Mouse (Mus musculus): ENCODE data around the gene Scube1. TPM values are rescaled to one million over a fixed set of nuclear protein-coding genes. Genes with fewer than 3 reads are reported as not detected.

The Scube1 gene
- polyA plus RNA-seq, 1 experiment from 2014 or later, result 0.41 TPM

GRCm38 (mm10) chr15:83563857-83564651 lies 160.8 kb downstream of the Scube1 start:
- Histone ChIP-seq H3K4me1 (ENCODE audit: insufficient read depth) (peaks cover 30% of the 10 kb centered on the region), H3K36me3 (replicated peaks; ENCODE audit: insufficient read depth, low read length) (no peaks in the 10 kb centered on the region), H3K9ac (replicated peaks) (peak overlapping the region; percentile 75), H3K27me3 (ENCODE audit: insufficient read depth, low read length) (no peaks in the 10 kb centered on the region), H3K4me3 (ENCODE audit: low read depth, low read length) (peak overlapping the region; percentile 72), H3K27ac (ENCODE audit: low read depth) (peak overlapping the region; percentile 94), H3K4me2 (ENCODE audit: low read depth, low read length) (peak overlapping the region; percentile 90), H3K9me3 (ENCODE audit: low read length) (no peaks in the 10 kb centered on the region)
- peak; percentile 70 for DNase-seq
- WGBS (ENCODE audit: insufficient replicate concordance), result 2% methylated on average over 27 of the region's 27 CpGs
- ATAC-seq, result peak; percentile 27
- no peak for TF ChIP-seq EP300 (IDR thresholded peaks at IDR 0.05; ENCODE audit: low read depth)
- no peak for TF ChIP-seq CTCF (IDR thresholded peaks at IDR 0.05; ENCODE audit: low read depth)

- no peaks in the 10 kb centered on the region for H3K36me3 ChIP-seq (replicated peaks; ENCODE audit: insufficient read depth, low read length)
- H3K9me3 ChIP-seq (ENCODE audit: low read length), result no peaks in the 10 kb centered on the region
- peak within 1 kb of the TSS; percentile 90 for H3K4me2 ChIP-seq (ENCODE audit: low read depth, low read length)
- DNase-seq, result peak; percentile 88
- H3K27ac ChIP-seq (ENCODE audit: low read depth), result peak within 1 kb of the TSS; percentile 94
- H3K27me3 ChIP-seq (ENCODE audit: insufficient read depth, low read length), result no peaks in the 10 kb centered on the region
- H3K4me1 ChIP-seq (ENCODE audit: insufficient read depth), result peaks cover 30% of the 10 kb centered on the region
- 0% methylated on average over 26 of the region's 28 CpGs for WGBS (ENCODE audit: insufficient replicate concordance)
- H3K9ac ChIP-seq (replicated peaks), result peak within 1 kb of the TSS; percentile 75
- H3K4me3 ChIP-seq (ENCODE audit: low read depth, low read length), result peak within 1 kb of the TSS; percentile 72
- no peak for TF ChIP-seq EP300 (IDR thresholded peaks at IDR 0.05; ENCODE audit: low read depth)
- peak; percentile 10 for TF ChIP-seq CTCF (IDR thresholded peaks at IDR 0.05; ENCODE audit: low read depth)
- ATAC-seq, result peak; percentile 81
These were observed 161.4 kb downstream of the Scube1 start, which contains the start of the genes Tspo and Mcat for GRCm38 (mm10) chr15:83563327-83563856. TSS of gene Tspo (plus strand) at chr15:83563592. TSS of gene Mcat (minus strand) at chr15:83563787.

GRCm38 (mm10) chr15:83562626-83563270 lies 162.1 kb downstream of the Scube1 start:
- Histone ChIP-seq H3K9me3 (ENCODE audit: low read length) (no peaks in the 10 kb centered on the region), H3K4me3 (ENCODE audit: low read depth, low read length) (peak overlapping the region; percentile 72), H3K4me1 (ENCODE audit: insufficient read depth) (peaks cover 30% of the 10 kb centered on the region), H3K9ac (replicated peaks) (peak overlapping the region; percentile 75), H3K36me3 (replicated peaks; ENCODE audit: insufficient read depth, low read length) (no peaks in the 10 kb centered on the region), H3K27ac (ENCODE audit: low read depth) (peak overlapping the region; percentile 94), H3K4me2 (ENCODE audit: low read depth, low read length) (peak overlapping the region; percentile 90), H3K27me3 (ENCODE audit: insufficient read depth, low read length) (no peaks in the 10 kb centered on the region)
- ATAC-seq, result peak; percentile 68
- DNase-seq, result peak; percentile 82
- TF ChIP-seq CTCF (IDR thresholded peaks at IDR 0.05; ENCODE audit: low read depth) (no peak), EP300 (IDR thresholded peaks at IDR 0.05; ENCODE audit: low read depth) (no peak)
- WGBS (ENCODE audit: insufficient replicate concordance), result 19% methylated on average over 15 of the region's 15 CpGs

GRCm38 (mm10) chr15:83560941-83561477 lies 163.8 kb downstream of the Scube1 start:
- Histone ChIP-seq H3K9me3 (ENCODE audit: low read length) (no peaks in the 10 kb centered on the region), H3K27me3 (ENCODE audit: insufficient read depth, low read length) (no peaks in the 10 kb centered on the region), H3K9ac (replicated peaks) (no peak overlapping the region), H3K4me2 (ENCODE audit: low read depth, low read length) (no peak overlapping the region), H3K36me3 (replicated peaks; ENCODE audit: insufficient read depth, low read length) (no peaks in the 10 kb centered on the region), H3K4me3 (ENCODE audit: low read depth, low read length) (no peak overlapping the region), H3K4me1 (ENCODE audit: insufficient read depth) (peaks cover 27% of the 10 kb centered on the region), H3K27ac (ENCODE audit: low read depth) (peak overlapping the region; percentile 14; the same call in 1 of the 2 replicates)
- DNase-seq, result no peak
- ATAC-seq, result no peak
- WGBS (ENCODE audit: insufficient replicate concordance), result 30% methylated on average over 5 of the region's 5 CpGs
- TF ChIP-seq CTCF (IDR thresholded peaks at IDR 0.05; ENCODE audit: low read depth) (0 out of 2 replicates have a peak, but pooled peaks have one; percentile 4), EP300 (IDR thresholded peaks at IDR 0.05; ENCODE audit: low read depth) (no peak)

- peak overlapping the region; percentile 85 for H3K4me3 ChIP-seq (ENCODE audit: low read depth, low read length)
- WGBS (ENCODE audit: insufficient replicate concordance), result under 1% methylated on average over 61 of the region's 74 CpGs
These were observed 169.5 kb downstream of the Scube1 start for GRCm38 (mm10) chr15:83555161-83555974.

More at GRCm38 (mm10) chr15:83555161-83555974, 169.5 kb downstream of the Scube1 start:
- peak overlapping the region; percentile 96 for H3K4me2 ChIP-seq (ENCODE audit: low read depth, low read length)
- DNase-seq (peak; percentile 91), ATAC-seq (peak; percentile 92)
- no peaks in the 10 kb centered on the region for H3K9me3 ChIP-seq (ENCODE audit: low read length)
- peaks cover 11% of the 10 kb centered on the region for H3K4me1 ChIP-seq (ENCODE audit: insufficient read depth)
- H3K36me3 ChIP-seq (replicated peaks; ENCODE audit: insufficient read depth, low read length), result peaks cover 3% of the 10 kb centered on the region
- H3K27ac ChIP-seq (ENCODE audit: low read depth), result peak overlapping the region; percentile 89
- no peaks in the 10 kb centered on the region for H3K27me3 ChIP-seq (ENCODE audit: insufficient read depth, low read length)
- H3K9ac ChIP-seq (replicated peaks), result peak overlapping the region; percentile 92
- TF ChIP-seq CTCF (IDR thresholded peaks at IDR 0.05; ENCODE audit: low read depth), result no peak
- no peak for TF ChIP-seq EP300 (IDR thresholded peaks at IDR 0.05; ENCODE audit: low read depth)

Other genes with a start within 250 kb of the Scube1 start
- 2.7 and 3.2 TPM in 2 replicates for gene Ttll1, start 214.1 kb downstream of the Scube1 start, polyA plus RNA-seq (2015; fragmentation: Nextera tagmentation; extraction: Ambion mirVana)
- 6.2 and 6.4 TPM in 2 replicates for gene Bik, start 198.2 kb downstream of the Scube1 start, polyA plus RNA-seq (2015; fragmentation: Nextera tagmentation; extraction: Ambion mirVana)
- 168 and 183 TPM in 2 replicates for gene Tspo, start 161.4 kb downstream of the Scube1 start, polyA plus RNA-seq (2015; fragmentation: Nextera tagmentation; extraction: Ambion mirVana)
- 20.0 and 20.5 TPM in 2 replicates for gene Mcat, start 161.2 kb downstream of the Scube1 start, polyA plus RNA-seq (2015; fragmentation: Nextera tagmentation; extraction: Ambion mirVana)
- 10.9 and 12.9 TPM in 2 replicates for gene Ttll12, start 129.9 kb downstream of the Scube1 start, polyA plus RNA-seq (2015; fragmentation: Nextera tagmentation; extraction: Ambion mirVana)
- not detected in 2 replicates for gene Mpped1, start 54.4 kb upstream of the Scube1 start, polyA plus RNA-seq (2015; fragmentation: Nextera tagmentation; extraction: Ambion mirVana)

Measured in liver, postnatal 0 days (tissue).